Mouse (Mus musculus) embryonic fibroblast, embryonic 13.5 days (primary cell): Measurements from ENCODE around the gene Gm32802. TPM values are rescaled to one million over a fixed set of nuclear protein-coding genes. Genes with fewer than 3 reads are reported as not detected.
"Not testable (repeated sequence)": the region's sequence is repeated elsewhere in the genome, so short reads cannot be mapped to it uniquely, and the experiment has no call there.

Source experiments
- H3K27ac ChIP-seq: 2 replicates; pipeline ENCODE4 v1.5.1; 2012; ENCODE audit warnings: low read length, control low read depth, inconsistent platforms; ENCODE audit not compliant: insufficient read depth
- H3K4me1 ChIP-seq: 2 replicates; pipeline ENCODE4 v1.6.1; 2011; ENCODE audit warnings: low read length; ENCODE audit not compliant: control insufficient read depth, insufficient read depth
- H3K4me3 ChIP-seq: 2 replicates; pipeline ENCODE4 v1.5.1; 2011; ENCODE audit warnings: mild to moderate bottlenecking, control low read depth, low read length; ENCODE audit not compliant: insufficient read depth
- CTCF ChIP-seq: IDR thresholded peaks from 2 replicates; pipeline ENCODE4 v1.5.1; 2011; ENCODE audit warnings: mild to moderate bottlenecking, control low read depth, low read length, moderate library complexity, borderline replicate concordance; ENCODE audit not compliant: insufficient read depth
- POLR2A ChIP-seq: IDR thresholded peaks from 2 replicates; pipeline ENCODE4 v1.6.1; 2011; ENCODE audit warnings: low read depth, mild to moderate bottlenecking, control low read depth, low read length, moderate library complexity
- polyA plus RNA-seq: library from polyadenylated mRNA; stranded (reverse); fragments of >200 nt; gene quantifications from 2 replicates; pipeline ENCODE4 v1.2.4, GENCODE M21; 2011; ENCODE audit warnings: low read depth; ENCODE audit not compliant: missing spikeins, insufficient read length

Gene Gm32802
- not detected in 2 replicates for polyA plus RNA-seq

DNA sequence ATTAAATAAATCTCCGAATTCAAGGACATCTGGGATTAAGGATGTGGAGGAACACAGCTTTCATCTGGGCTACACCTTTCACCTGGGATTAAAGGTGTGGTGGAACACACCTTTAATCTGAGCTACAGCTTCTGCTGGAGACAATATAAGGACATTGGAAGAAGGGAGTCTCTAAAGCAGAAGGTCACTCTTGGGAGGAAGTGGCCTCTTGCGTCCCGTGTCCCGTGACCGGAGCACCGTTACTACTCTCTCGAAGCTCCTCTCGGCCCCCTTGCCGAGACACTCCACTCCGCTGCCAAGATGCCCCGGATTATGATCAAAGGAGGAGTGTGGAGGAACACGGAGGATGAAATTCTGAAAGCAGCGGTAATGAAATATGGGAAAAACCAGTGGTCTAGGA lies at the start of gene Gm32802:
TSS of gene Gm32802 (plus strand) at position 301 of the 400 bp plus-strand sequence.
- H3K27ac ChIP-seq, H3K4me1 ChIP-seq, H3K4me3 ChIP-seq: not testable (repeated sequence)

DNA sequence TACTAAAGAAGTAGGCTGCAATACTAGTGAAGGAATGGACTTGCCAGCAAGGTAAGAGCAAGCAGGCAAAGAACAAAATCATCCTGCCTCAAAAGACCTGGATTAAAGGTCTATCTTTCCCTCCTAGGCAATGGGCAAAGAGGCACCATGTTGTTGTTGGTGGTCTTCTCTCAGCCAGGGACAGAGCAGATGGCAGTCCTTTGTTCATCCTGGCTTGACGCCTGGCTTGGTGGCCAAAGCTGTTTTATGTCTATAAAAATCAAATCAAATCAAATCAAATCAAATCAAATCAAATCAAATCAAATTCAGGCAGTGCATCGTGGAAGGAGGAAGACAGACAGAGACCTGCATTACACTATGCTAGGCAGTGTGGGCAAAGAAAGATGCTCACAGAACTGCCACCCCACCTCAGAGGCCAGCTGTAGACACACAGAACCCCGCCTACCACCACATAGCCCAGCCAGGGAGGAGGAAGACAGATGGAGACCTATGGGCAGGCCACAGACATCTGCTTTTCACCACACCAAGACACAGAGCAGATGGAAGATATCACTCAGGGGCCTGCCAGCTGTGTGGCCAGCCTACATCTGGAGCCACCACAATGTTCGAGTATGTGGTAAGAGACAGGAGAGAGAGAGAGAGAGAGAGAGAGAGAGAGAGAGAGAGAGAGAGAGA lies 42.6 kb upstream of the Gm32802 start:
- H3K4me3 ChIP-seq, H3K4me1 ChIP-seq, H3K27ac ChIP-seq: not testable (repeated sequence)

DNA sequence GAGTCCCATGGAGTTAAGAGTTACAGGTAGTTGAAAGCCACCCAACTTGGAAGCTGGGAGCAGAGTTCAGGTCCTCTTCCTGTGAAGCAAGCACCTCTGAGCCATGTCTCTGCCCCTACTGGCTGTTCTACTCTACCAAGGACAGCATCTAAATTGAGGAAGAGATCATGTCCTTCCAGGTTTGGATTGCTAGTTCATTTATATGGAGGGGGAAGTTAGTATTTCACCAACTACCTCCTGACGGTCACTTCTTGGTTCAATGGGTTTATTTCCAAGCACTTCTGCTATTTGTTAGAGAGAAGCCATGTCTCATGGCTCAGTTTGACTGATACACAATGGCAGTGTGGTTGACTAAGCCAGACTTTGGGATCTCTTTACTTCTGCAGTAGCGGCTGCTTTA lies 30.9 kb upstream of the Gm32802 start:
- not testable (repeated sequence) for H3K27ac ChIP-seq, H3K4me3 ChIP-seq, H3K4me1 ChIP-seq

DNA sequence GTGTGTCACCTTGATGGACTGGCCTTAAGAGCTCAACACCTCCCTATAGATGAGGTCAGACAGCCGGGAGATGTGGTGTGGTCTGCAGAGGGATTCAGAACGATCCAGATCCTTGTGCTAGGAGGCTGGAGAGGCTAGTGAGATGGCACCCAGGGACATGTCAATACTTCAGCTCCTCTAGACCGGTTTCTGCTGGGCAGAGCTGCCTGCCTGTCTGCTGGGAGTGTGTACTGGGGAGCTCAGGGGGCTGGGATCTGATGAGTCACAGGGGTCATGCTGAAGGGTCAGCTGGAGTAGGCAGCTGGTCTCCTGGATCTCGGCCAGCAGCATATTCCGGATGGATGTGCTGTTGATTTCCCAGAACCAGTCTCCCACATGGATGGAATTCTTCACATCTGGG lies 25.9 kb upstream of the Gm32802 start:
- H3K27ac ChIP-seq, H3K4me3 ChIP-seq, H3K4me1 ChIP-seq: not testable (repeated sequence)

DNA sequence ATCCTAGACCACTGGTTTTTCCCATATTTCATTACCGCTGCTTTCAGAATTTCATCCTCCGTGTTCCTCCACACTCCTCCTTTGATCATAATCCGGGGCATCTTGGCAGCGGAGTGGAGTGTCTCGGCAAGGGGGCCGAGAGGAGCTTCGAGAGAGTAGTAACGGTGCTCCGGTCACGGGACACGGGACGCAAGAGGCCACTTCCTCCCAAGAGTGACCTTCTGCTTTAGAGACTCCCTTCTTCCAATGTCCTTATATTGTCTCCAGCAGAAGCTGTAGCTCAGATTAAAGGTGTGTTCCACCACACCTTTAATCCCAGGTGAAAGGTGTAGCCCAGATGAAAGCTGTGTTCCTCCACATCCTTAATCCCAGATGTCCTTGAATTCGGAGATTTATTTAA lies 17.8 kb upstream of the Gm32802 start, which contains the start of gene Gm32717:
TSS of gene Gm32717 (minus strand) at position 101 of the 400 bp plus-strand sequence.
- not testable (repeated sequence) for H3K27ac ChIP-seq, H3K4me1 ChIP-seq

DNA sequence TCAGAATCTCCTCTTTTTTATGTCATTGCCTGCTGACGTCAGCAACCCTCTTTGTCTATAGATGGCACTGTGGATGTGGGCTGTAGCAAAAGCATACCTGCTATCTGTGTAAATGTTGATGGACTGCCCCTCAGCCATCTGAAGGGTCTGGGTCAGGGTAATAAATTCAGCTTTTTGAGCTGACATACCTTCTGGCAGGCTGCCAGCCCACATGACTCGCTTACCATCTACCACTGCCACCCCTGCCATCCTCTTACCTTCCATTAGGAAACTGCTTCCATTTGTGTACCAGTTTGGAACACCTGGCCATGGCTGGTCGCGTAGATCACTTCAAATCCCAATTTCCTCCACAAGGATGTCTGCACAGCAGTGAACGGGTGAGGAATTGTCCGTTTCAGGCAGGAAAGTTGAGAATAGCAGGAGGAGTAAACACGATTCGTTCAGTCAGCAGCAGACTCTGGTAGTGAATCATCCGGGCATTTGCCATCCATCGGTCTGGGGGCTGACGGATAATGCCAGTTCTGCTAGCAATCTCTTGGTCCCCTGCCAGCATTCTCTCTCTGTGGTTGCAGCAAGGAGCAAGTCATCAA lies 9.4 kb upstream of the Gm32802 start:
- not testable (repeated sequence) for H3K27ac ChIP-seq, H3K4me3 ChIP-seq, H3K4me1 ChIP-seq

More for the DNA sequence above, 17.8 kb upstream of the Gm32802 start, which contains the start of gene Gm32717:
- H3K4me3 ChIP-seq = not testable (repeated sequence)

DNA sequence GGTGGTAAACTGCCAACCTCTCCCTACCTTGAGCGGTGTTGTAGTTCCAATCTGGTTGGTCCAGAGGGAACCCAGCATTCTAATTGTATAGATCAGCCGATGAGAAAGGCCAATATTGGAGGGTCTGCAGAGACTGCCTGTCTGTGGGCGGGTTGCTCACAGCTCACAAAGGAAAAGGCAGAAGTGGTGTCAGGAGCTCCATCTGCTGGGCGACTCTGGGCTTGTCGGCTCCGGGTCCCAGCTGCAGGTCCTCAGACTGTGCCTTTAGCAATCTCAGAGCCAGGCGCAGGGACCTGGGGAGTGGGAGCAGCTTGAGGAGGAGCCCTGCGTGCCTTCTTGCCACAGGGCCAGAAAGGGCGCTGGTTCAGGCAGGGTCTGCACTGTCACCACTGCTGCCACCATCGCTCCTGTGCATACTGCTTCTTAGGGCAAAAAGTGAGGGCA lies 7.6 kb upstream of the Gm32802 start:
- H3K4me3 ChIP-seq = no peak overlapping the region
- no peak for TF ChIP-seq CTCF
- no peak for TF ChIP-seq POLR2A
- H3K27ac ChIP-seq = no peak overlapping the region
- no peaks in the 10 kb centered on the region for H3K4me1 ChIP-seq

DNA sequence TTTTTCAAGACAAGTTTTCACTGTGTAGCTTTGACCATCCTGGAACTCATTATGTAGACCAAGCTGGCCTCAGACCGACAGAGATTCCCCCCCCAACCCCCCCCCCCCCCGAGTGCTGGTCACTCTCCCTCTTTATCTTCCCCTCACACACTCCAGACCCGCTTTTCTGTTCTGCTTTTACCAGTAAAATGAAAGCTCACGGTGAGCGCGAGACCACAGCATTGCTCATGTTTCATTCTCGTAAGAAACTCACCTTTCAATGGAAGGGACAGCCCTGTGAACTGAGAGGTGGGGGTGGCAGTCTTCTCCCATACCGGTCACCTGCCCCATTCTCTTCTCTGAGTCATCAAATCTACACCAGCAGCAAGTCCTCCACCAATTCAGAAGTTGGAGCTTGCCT lies 10.3 kb downstream of the Gm32802 start:
- not testable (repeated sequence) for H3K4me3 ChIP-seq, H3K27ac ChIP-seq, H3K4me1 ChIP-seq

DNA sequence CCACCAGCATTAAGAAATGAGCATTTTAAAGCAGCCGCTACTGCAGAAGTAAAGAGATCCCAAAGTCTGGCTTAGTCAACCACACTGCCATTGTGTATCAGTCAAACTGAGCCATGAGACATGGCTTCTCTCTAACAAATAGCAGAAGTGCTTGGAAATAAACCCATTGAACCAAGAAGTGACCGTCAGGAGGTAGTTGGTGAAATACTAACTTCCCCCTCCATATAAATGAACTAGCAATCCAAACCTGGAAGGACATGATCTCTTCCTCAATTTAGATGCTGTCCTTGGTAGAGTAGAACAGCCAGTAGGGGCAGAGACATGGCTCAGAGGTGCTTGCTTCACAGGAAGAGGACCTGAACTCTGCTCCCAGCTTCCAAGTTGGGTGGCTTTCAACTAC lies 12.9 kb downstream of the Gm32802 start:
- not testable (repeated sequence) for H3K27ac ChIP-seq, H3K4me1 ChIP-seq, H3K4me3 ChIP-seq

DNA sequence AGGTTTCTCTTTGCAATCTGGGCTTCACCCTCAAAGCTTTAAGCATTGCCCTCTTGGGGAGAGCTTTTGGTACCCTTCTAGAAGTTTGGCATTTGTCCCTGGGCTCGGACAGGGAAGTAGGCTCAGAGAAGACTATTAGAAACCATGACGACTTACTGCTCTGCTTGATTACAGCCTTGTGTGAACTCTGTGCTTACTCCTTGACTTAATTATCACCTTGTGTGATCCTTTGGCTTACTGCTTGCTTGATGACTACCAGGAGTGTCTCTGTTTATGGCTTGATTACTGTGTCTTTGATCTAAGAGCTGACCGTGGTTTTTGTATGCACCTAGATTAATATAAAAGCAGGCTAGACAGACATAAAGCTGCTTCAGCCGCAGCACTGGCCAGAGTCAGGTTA lies 19.6 kb downstream of the Gm32802 start:
- H3K4me3 ChIP-seq, H3K27ac ChIP-seq, H3K4me1 ChIP-seq: not testable (repeated sequence)

DNA sequence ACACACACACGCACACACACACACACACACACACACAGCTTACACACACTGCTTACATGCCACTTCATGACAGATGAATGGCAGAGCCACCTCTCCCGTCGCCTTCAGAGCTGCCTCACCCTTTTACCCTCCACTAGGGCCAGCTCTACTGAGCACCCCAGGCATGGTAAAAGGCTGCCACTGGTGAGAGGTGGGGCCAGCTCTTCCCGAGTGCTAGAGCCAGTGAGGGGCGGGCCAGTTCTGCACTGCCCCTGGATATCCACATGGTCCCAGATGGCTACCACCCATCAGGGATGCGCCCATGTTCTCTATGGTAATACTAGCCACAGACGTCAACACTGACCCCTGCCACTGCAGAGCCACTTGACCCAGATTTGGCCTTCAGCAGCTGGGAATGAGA lies 24.1 kb downstream of the Gm32802 start:
- H3K4me3 ChIP-seq, H3K27ac ChIP-seq, H3K4me1 ChIP-seq: not testable (repeated sequence)

DNA sequence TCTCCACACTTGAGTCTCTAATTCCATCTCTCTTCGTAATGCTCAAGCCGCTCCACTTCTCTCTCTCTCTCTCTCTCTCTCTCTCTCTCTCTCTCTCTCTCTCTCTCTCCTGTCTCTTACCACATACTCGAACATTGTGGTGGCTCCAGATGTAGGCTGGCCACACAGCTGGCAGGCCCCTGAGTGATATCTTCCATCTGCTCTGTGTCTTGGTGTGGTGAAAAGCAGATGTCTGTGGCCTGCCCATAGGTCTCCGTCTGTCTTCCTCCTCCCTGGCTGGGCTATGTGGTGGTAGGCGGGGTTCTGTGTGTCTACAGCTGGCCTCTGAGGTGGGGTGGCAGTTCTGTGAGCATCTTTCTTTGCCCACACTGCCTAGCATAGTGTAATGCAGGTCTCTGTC lies 24.5 kb downstream of the Gm32802 start:
- not testable (repeated sequence) for H3K4me3 ChIP-seq, H3K4me1 ChIP-seq, H3K27ac ChIP-seq
